In the genomic region with DNA sequence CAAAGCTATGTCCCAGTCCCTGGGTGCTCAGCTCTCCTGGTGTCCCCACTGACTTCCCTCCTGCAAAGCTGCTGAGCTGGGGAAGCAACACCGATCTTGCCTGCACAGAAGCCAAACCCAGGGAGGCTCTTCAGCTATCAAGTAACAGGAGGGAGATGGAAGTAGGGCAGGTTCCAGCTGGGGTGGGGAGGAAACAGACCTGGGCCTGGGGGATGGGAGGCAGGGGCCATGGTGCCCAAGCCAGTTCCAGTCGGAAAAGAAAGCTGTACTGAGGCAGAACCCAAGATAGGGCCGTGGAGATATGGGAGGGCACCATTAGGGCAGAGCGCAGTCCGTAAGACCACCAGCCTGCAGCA, we compare ENCODE assay signal across 8 mouse cellular contexts. TPM values are rescaled to one million over a fixed set of nuclear protein-coding genes. Genes with fewer than 3 reads are reported as not detected.
DNase-seq lines count a peak whose midpoint lies in the region; ATAC-seq and TF ChIP-seq lines count a peak whose summit lies in the region.

No protein-coding gene starts in this region.

- no peak for TF ChIP-seq POLR2A in limb, embryonic 14.5 days (IDR thresholded peaks at IDR 0.05; ENCODE audit: borderline replicate concordance, extremely low read depth, insufficient read depth, insufficient read length)

- peak overlapping the region; percentile 89 for H3K4me2 ChIP-seq in lung, embryonic 16.5 days (ENCODE audit: low read depth, low read length)
- H3K4me2 ChIP-seq in limb, embryonic 14.5 days (replicated peaks; ENCODE audit: low read depth, low read length, severe bottlenecking) = 0 out of 2 replicates have a peak overlapping the region, but pooled peaks have one; percentile 13
- peak overlapping the region; percentile 73 for H3K4me2 ChIP-seq in stomach, embryonic 16.5 days (ENCODE audit: low read depth, low read length)

- no peaks in the 10 kb centered on the region for H3K9me3 ChIP-seq in lung, embryonic 16.5 days (ENCODE audit: control insufficient read depth, low read length)
- no peaks in the 10 kb centered on the region for H3K9me3 ChIP-seq in limb, embryonic 14.5 days (ENCODE audit: control insufficient read depth, low read length)
- no peaks in the 10 kb centered on the region for H3K9me3 ChIP-seq in stomach, embryonic 16.5 days (replicated peaks; ENCODE audit: control insufficient read depth, low read length)

- DNase-seq in cerebellum, adult 8-10 months = peak; percentile 25
- no peak for DNase-seq in cerebellum, postnatal 36 days
- no peak for DNase-seq in lung, adult 18-20 months
- DNase-seq in limb, embryonic 14.5 days (ENCODE audit: low spot score) = no peak
- no peak for DNase-seq in layer of hippocampus, adult 9-10 months (ENCODE audit: low spot score)
- DNase-seq in ovary, postnatal 10 days (ENCODE audit: low spot score) = no peak

- H3K4me3 ChIP-seq in lung, embryonic 16.5 days (ENCODE audit: low read length) = peak overlapping the region; percentile 5
- no peak overlapping the region for H3K4me3 ChIP-seq in limb, embryonic 14.5 days (replicated peaks; ENCODE audit: low read length)
- H3K4me3 ChIP-seq in stomach, embryonic 16.5 days (replicated peaks; ENCODE audit: low read length) = peak overlapping the region; percentile 80

- peak overlapping the region; percentile 32 for H3K9ac ChIP-seq in lung, embryonic 16.5 days (ENCODE audit: low read length)
- 0 out of 2 replicates have a peak overlapping the region, but pooled peaks have one; percentile 2 for H3K9ac ChIP-seq in limb, embryonic 14.5 days (ENCODE audit: low read depth, low read length, severe bottlenecking)
- peak overlapping the region; percentile 94 for H3K9ac ChIP-seq in stomach, embryonic 16.5 days (ENCODE audit: low read length)

- no peaks in the 10 kb centered on the region for H3K27me3 ChIP-seq in lung, embryonic 16.5 days (ENCODE audit: control insufficient read depth, insufficient read depth, low read depth, low read length)
- H3K27me3 ChIP-seq in limb, embryonic 14.5 days (ENCODE audit: control insufficient read depth, insufficient read depth, low read length) = no peaks in the 10 kb centered on the region
- H3K27me3 ChIP-seq in stomach, embryonic 16.5 days (ENCODE audit: control insufficient read depth, insufficient read depth, low read length) = no peaks in the 10 kb centered on the region

- ATAC-seq in lung, embryonic 16.5 days (ENCODE audit: low read depth) = no peak
- no peak for ATAC-seq in limb, embryonic 14.5 days (ENCODE audit: low FRiP score, low read depth)
- ATAC-seq in stomach, embryonic 16.5 days (ENCODE audit: insufficient read depth, low FRiP score) = no peak

- 51% methylated on average over 5 of the region's 5 CpGs for WGBS in lung, embryonic 16.5 days
- WGBS in limb, embryonic 14.5 days = 78% methylated on average over 5 of the region's 5 CpGs
- WGBS in stomach, embryonic 16.5 days = 62% methylated on average over 5 of the region's 5 CpGs

- H3K27ac ChIP-seq in lung, embryonic 16.5 days (ENCODE audit: low read length) = peak overlapping the region; percentile 34
- no peak overlapping the region for H3K27ac ChIP-seq in limb, embryonic 14.5 days (replicated peaks; ENCODE audit: low read depth, low read length)
- H3K27ac ChIP-seq in stomach, embryonic 16.5 days (ENCODE audit: low read length) = no peak overlapping the region

- peaks cover 20% of the 10 kb centered on the region for H3K36me3 ChIP-seq in lung, embryonic 16.5 days (ENCODE audit: control insufficient read depth, insufficient read depth, low read length)
- peaks cover 56% of the 10 kb centered on the region for H3K36me3 ChIP-seq in limb, embryonic 14.5 days (ENCODE audit: control insufficient read depth, insufficient read depth, low read length)
- peaks cover 20% of the 10 kb centered on the region for H3K36me3 ChIP-seq in stomach, embryonic 16.5 days (ENCODE audit: control insufficient read depth, insufficient read depth, low read length)

- H3K4me1 ChIP-seq in lung, embryonic 16.5 days (replicated peaks; ENCODE audit: control insufficient read depth, insufficient read depth, low read length) = peaks cover 53% of the 10 kb centered on the region
- H3K4me1 ChIP-seq in limb, embryonic 14.5 days (ENCODE audit: control insufficient read depth, insufficient read depth, low read length) = peaks cover 29% of the 10 kb centered on the region
- H3K4me1 ChIP-seq in stomach, embryonic 16.5 days (ENCODE audit: control insufficient read depth, insufficient read depth, low read length) = peaks cover 60% of the 10 kb centered on the region

RNA-seq across cellular contexts. Expression of a gene that starts 3.2 kb away (rescaled TPM):
- polyA plus RNA-seq in lung, embryonic 16.5 days (2015; fragmentation: Nextera tagmentation; extraction: Ambion mirVana) = 68.8 and 72.9 TPM in 2 replicates
- 88.3 and 96.4 TPM in 2 replicates for polyA plus RNA-seq in limb, embryonic 14.5 days (2012; rRNA removed)
- polyA plus RNA-seq in limb, embryonic 14.5 days (2014; fragmentation: Nextera tagmentation; extraction: Ambion mirVana) = 41.9 and 49.2 TPM in 2 replicates
- polyA plus RNA-seq in stomach, embryonic 16.5 days (2015; fragmentation: Nextera tagmentation; extraction: Ambion mirVana) = 55.8 and 56.3 TPM in 2 replicates

RNA-seq across cellular contexts. Expression of a gene that starts 9.9 kb away (rescaled TPM):
- 0.18 TPM in 1 of 2 replicates, not detected in the other for polyA plus RNA-seq in lung, embryonic 16.5 days (2015; fragmentation: Nextera tagmentation; extraction: Ambion mirVana)
- polyA plus RNA-seq in limb, embryonic 14.5 days (2012; rRNA removed) = not detected in 2 replicates
- polyA plus RNA-seq in limb, embryonic 14.5 days (2014; fragmentation: Nextera tagmentation; extraction: Ambion mirVana) = not detected in 2 replicates
- 0.18 and 0.31 TPM in 2 replicates for polyA plus RNA-seq in stomach, embryonic 16.5 days (2015; fragmentation: Nextera tagmentation; extraction: Ambion mirVana)

RNA-seq across cellular contexts. Expression of a gene that starts 15.3 kb away (rescaled TPM):
- 73.2 and 76.1 TPM in 2 replicates for polyA plus RNA-seq in lung, embryonic 16.5 days (2015; fragmentation: Nextera tagmentation; extraction: Ambion mirVana)
- 78.3 and 93.5 TPM in 2 replicates for polyA plus RNA-seq in limb, embryonic 14.5 days (2012; rRNA removed)
- polyA plus RNA-seq in limb, embryonic 14.5 days (2014; fragmentation: Nextera tagmentation; extraction: Ambion mirVana) = 61.5 and 70.9 TPM in 2 replicates
- polyA plus RNA-seq in stomach, embryonic 16.5 days (2015; fragmentation: Nextera tagmentation; extraction: Ambion mirVana) = 68.9 and 72.7 TPM in 2 replicates

RNA-seq across cellular contexts. Expression of a gene that starts 17.5 kb away (rescaled TPM):
- polyA plus RNA-seq in lung, embryonic 16.5 days (2015; fragmentation: Nextera tagmentation; extraction: Ambion mirVana) = 1.4 and 1.7 TPM in 2 replicates
- 5.2 and 9.0 TPM in 2 replicates for polyA plus RNA-seq in limb, embryonic 14.5 days (2012; rRNA removed)
- 0.58 and 0.62 TPM in 2 replicates for polyA plus RNA-seq in limb, embryonic 14.5 days (2014; fragmentation: Nextera tagmentation; extraction: Ambion mirVana)
- not detected in 2 replicates for polyA plus RNA-seq in stomach, embryonic 16.5 days (2015; fragmentation: Nextera tagmentation; extraction: Ambion mirVana)

RNA-seq across cellular contexts. Expression of a gene that starts 17.5 kb away (rescaled TPM):
- polyA plus RNA-seq in lung, embryonic 16.5 days (2015; fragmentation: Nextera tagmentation; extraction: Ambion mirVana) = 170 and 185 TPM in 2 replicates
- 193 and 236 TPM in 2 replicates for polyA plus RNA-seq in limb, embryonic 14.5 days (2012; rRNA removed)
- 147 and 156 TPM in 2 replicates for polyA plus RNA-seq in limb, embryonic 14.5 days (2014; fragmentation: Nextera tagmentation; extraction: Ambion mirVana)
- 8.0 and 9.3 TPM in 2 replicates for polyA plus RNA-seq in stomach, embryonic 16.5 days (2015; fragmentation: Nextera tagmentation; extraction: Ambion mirVana)

Comparison
In these comparisons a context has a peak if more than half of its experiments do, and no peak if none do; other contexts are left out.
1. H3K4me2 ChIP-seq: peak in every context shown above with its lines; median percentile 89 in lung, embryonic 16.5 days; 73 in stomach, embryonic 16.5 days; 13 in limb, embryonic 14.5 days.
2. H3K9ac ChIP-seq: peak in every context shown above with its lines; median percentile 94 in stomach, embryonic 16.5 days; 32 in lung, embryonic 16.5 days; 2 in limb, embryonic 14.5 days.